Mouse (Mus musculus) urinary bladder, postnatal 4 days (tissue): Measurements from ENCODE around the gene Grm5.

ENCODE experiments used
- DNase-seq, 2 experiments: peaks; one replicate each; pipeline ENCODE4 v3.0.0; 2021 to 2022; ENCODE audit warnings: low spot score in 2 of 2

Gene Grm5

DNA sequence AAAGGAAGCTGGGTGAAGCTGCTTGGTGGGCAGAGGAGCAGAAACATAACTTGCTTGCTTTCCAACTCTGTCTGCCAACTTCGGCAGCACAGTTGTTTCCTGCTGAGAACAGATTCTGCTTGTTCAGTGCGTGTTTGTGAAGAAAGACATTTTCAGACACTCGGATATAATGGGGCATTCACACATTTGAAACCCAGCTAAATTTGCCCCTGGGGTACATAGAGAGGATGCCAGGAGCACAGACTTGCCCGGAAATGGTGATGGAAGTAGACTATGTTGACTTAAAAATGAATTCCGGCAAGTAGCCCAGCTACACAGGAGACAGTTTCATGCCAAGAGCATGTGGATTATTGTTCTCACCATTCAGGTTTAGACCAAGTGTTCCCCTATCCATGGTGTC lies 342.0 kb downstream of the Grm5 start:
- DNase-seq = no peak

DNA sequence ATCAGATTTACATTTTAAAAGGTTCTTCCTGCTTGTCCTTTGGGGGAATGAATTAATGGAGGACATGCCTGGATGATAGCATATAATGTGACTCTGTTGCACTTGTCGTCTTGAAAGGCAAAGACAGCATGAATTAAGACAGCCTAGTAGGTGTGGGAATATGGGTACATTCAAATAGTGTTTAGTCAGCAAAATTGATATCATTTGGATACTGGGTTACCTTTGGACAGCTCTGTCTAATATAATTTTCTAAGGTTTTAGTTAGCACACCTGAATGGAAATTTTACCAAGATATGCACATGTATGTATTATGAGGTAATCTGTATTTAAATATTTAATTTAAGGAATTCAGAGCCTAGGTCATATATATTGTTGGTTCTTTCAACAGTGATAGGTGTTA lies 353.4 kb downstream of the Grm5 start:
- no peak for DNase-seq

DNA sequence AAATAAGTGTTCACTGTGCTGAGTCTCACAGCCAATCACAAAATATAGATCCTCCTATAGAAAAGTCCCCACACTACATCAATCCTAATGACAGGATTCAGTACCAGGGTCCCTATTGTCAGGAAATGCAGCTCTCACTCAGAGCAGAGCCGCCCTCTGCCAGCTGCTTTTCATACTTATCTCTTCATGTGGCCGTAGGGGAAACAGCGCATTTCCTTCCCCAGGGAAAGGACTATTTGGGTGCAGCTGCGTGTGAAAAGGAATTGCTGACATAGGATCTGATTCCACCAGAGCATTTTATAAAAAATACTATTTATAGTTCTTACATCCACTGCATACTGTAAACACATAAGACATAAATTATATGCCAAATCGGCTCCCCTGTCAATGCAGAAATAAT lies 354.3 kb downstream of the Grm5 start:
- DNase-seq = no peak

DNA sequence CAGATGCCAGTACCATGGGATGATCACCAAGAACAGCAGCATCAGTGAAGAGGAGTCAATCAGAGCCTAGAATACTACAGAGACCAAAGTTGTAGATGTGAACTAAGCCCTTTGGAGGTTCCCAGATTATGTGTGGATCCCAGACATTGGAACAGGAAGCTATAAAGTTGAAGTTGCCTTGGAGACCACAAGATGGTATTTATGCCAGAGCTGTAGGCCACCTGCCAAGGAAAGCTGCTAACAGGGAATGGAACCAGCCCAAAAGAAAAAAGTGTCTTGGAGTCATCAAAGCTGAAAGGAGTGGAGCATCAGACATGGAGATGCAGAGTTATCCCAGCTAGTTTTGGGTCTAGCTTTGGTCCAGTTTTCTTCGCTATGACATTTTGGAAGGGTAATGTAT lies 366.2 kb downstream of the Grm5 start:
- no peak for DNase-seq

DNA sequence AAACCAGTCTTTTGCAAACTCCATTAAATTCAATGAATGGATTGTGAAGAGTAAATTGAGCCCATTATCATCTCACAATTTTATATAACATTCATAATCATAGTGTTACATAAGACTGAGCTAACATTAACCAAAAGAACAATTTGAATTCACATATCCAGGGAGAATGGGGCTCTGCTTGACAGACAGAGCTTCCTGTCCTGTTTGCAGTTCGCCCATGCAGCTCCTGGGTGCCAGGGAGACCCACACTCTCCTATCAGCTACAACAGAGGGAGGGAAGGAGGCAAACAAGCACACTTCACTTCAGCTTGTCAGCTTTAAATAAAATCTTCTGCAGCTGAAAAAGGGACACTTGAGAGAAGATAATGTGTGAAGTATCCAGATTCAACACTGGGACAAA lies 389.2 kb downstream of the Grm5 start:
- no peak for DNase-seq

DNA sequence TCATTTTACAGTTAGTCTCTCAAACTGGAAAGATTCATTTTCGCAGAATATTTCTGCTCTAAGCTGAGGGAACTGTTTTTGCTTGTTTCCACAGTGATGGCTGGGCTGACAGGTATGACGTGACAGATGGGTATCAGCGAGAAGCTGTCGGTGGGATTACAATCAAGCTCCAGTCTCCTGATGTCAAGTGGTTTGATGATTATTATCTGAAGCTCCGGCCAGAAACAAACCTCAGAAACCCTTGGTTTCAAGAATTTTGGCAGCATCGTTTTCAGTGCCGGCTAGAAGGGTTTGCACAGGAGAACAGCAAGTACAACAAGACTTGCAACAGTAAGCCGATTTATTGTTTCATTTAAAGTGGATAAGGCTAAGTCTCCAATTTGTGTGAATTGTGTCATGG lies 391.1 kb downstream of the Grm5 start:
- DNase-seq = no peak

DNA sequence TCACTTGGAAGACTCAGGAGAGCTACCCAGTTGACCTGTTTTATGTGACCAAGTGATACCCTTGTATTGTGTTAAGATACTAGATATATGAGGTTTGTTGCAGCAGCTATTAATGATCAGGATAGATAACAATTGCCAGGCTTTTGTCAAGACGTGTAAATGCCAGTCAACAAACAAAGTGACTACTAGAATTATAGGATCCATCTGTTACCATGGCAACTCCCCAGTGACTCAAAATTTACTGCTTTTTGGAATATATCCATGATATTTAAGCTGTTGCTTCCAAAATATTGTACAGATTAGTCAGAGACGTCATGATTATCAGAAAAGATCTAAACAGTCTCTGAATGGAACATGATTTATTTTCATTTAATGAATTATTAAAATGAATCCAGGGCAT lies 399.5 kb downstream of the Grm5 start:
- DNase-seq = no peak

DNA sequence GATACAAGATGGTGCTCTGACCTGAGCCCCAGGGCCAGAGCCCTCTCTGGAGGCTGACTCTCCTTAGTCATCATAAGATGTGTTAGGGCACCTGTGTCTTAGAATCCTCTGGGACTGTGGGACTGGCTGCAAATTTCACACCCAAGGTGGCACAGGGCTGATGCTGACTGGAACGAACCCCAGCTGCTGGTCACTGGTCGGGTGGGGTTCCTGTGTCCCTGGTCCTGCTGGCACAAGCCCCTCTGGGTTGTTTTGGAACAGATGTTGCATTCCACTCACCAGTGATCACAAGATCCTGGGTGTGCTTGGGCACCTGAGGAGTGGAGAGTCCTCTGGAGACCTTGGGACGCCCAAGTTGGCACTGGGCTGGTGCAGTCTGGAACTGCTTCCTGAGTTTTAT lies 430.5 kb downstream of the Grm5 start:
- no peak for DNase-seq

DNA sequence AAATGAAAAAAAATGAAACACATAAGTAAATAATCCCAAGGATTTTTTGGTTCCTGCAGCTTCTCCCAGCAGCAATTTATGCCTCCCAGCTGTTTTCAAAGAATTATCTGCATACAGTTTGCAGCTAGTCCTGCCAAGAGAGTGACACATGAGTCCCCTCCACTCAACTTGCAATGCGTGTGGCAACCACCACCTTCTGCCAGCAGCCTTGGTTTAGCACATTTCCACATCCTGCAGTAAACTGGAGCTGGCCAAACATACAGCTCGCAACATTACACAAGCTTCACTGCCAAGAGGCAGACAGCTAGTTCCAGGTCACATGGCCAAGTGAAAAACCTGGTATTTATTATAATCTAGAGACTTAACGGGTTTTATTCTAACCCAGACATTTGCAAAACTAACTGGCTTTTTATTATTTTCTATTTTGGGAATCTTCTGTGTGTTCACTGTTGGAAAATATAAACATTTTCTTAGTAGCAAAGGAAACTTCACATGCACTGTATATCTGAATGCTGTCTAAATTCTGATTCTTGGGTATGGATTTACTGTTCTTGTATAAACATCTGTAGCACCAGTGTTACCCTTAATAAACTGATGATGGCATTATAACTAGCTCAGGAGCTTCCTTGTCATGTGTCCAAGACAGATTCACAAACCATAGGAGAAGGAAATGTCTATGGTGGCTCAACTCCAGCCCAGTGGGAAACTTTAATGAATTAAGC lies 443.6 kb downstream of the Grm5 start:
- no peak for DNase-seq

DNA sequence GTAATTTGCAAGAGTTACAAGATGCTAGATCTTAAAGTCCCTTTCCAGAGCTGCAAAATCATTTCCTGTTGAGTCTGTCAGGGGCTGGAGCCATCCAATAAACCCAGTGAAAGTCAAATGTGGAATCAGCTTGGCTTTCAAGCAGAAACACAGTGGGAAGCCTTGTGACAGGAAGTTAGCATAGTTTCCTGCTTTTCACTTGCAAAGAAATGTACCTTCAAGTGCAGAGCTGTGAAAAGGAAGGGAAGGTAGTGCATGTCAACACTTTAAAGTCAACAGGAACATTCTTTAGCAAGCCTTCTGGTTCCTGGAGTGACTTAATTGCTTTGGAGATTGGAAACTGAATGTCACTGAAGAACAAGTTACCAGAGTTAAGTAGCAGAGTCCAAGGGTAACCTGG lies 463.4 kb downstream of the Grm5 start:
- DNase-seq = no peak

DNA sequence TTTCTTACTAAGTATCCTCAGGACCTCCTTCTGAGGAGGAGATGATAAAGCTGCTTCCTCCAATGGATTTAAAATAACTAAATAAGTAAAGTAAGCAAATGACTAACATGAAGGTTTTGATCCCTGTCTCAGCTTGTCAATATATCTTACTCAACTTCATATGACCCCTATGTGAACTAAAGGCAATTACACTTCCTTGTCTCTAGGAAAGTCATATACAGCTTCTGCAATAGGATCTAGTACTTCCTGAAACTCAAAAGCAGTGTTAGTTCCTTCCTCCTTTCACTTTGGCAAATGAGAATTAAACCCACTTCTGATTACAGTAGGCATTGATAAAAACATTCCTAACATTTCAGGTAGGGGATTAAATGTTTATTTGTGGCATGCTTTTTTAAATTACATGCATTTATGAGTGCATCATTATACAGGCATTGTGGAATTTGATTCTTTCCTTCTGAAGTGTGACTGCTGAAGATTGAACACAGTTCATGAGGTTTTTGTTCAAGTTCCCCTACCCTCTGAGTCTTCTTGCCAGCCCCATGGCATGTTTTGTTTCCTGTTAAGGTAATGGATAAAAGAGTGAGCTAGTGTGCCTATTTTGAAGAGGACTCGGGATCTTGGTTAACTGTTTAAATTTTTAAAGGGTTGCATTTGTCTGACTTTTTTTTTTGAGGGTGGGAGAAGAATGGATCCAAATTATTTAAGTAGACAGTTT lies 470.4 kb downstream of the Grm5 start:
- DNase-seq = no peak

DNA sequence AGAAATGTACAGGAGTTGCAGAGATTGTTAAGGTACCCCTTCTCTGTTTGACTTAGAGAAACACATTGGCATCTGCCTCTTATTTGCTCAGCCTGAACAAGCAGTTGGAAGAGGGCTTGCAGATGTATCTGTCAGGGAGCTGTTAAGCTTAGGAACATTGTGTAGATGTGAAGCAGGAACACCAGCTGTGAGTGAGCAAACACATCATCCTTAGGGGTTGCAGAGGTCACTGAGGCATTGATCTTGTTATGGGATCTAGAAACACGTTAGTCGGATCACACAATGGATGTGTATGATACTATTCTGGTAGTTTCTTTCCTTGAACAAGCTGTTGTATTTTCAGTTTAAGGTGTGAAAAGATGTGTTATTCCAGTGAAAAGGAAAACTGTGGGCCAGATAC lies 472.5 kb downstream of the Grm5 start:
- DNase-seq = no peak

DNA sequence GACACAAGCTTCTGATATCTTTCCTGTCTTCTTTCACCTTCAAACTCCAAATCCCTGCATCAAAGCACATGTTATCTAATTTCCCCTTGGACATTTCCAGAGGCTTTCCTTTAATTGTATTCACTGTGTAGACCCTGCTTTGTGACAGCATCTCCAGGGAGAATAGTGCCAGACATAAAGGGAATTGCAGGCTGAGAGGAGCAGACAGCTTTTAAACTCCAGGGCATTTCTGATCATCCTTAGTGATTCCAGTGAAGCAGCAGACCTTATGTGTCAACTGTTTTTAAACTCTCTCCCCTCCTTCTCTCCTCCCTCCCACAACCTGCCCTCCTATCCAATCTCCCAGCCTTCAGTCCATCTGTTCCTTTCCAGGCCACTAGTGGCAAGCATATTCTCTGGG lies 507.1 kb downstream of the Grm5 start:
- no peak for DNase-seq

DNA sequence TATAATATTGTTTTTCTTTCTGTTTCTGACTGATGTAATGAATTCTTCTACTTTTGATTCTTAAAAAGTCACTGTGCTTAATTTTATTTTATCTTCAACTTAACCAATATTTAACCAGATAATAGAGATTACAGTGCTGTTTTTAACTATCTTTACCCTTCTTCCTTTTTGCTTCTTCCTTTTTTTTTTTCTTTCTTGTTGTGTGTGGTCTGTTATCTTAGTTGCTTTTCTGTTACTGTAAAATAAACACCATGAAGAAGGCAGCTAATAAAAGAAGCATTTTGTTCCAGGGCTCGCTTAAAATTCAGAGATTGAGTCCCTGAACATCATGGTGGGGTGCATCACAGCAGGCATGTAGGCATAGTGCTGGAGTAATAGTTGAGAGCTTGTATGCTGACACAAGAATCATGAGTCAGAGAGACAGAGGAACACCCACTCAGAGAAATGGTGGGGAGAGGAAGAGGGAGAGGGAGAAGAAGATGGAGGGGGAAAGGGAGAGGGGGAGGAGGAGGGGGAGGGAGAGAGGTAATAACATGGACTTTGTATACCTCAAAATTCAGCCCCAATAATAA lies 512.7 kb downstream of the Grm5 start:
- DNase-seq = no peak

DNA sequence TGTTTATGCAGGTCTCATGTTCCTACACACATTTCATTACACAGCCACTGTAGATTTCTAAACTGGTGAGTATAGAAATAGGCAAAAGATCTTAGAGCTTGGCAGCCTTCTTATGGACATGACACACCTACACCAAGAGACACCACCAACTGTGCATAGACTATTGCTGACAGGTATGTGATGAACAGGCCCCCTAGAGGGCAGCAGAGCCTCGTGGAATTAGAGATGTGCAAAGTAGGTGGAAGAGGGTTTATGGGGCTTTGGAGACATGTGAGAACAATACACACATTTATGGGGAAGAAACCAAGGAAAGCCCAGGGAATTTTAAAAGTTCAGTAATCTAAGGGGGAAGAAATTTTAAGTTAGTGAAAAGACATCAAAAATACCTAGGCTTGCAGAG lies 513.7 kb downstream of the Grm5 start:
- DNase-seq = peak; percentile 42 to 66

DNA sequence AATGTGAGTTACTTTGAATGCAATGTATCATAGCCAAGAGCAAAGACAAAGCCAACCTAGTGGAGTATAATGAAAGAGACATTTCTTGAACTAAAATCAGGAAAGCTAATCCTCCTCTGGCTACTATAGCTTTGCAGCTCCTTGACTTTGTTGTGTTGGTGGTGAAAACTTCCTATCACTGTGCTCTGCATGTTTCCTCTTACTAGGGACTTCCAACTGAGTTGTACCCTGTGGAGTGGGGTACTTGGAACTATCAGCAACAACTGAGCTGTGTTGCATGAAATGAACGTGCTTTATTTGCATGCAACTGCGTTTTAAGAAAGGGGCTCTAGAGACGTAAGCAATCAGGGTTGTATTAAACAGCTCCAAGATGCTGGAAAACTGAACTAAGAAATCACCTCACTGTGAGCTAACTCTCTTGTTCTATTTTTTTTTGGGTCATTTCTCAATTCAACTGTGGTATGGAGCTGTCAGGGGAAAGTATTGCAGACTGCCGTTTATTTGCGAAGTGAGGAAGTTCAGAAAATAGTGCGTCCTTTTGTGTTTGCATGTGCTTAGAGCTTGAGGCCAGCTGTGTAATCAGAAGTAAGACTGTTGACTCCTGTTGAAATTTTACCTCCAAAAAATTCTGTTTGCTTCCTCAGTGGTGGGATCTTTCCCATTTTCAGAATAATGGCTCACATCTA lies 532.9 kb downstream of the Grm5 start:
- DNase-seq = no peak

DNA sequence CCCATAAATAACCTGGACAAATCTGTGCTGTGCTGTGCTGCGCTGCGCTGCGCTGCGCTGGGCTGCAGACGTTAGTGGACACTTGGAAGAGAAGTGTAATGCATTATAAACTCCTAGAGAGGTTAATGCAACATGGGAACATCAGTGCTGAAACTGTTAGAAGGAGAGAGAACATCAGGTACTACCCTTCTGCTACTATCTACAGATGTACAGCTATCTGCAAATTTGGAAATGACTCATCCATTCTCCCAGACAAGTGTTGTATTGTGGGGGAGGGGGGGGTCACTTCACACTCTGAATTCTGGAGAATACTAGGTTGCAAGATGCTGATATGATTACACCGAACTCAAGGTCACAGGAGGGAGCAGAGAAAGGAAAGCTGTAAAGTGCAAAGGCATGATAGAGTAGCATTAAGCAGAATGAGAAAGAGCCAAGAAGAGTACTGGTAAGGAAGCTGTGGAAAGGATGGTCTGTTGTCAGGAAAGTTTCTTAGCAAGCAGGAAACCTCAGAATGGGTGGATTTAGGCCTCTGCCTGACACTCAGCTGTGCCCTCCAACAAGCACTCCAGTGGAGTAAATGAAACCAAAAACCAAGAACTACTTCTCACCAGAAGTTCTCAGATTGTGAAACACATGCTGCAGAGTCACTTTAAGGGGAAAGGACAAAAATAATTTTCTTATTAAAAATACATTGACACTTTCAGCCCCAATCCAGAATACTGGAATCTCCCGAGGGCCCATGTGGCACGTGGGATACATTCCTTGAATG lies 544.3 kb downstream of the Grm5 start:
- no peak for DNase-seq

DNA sequence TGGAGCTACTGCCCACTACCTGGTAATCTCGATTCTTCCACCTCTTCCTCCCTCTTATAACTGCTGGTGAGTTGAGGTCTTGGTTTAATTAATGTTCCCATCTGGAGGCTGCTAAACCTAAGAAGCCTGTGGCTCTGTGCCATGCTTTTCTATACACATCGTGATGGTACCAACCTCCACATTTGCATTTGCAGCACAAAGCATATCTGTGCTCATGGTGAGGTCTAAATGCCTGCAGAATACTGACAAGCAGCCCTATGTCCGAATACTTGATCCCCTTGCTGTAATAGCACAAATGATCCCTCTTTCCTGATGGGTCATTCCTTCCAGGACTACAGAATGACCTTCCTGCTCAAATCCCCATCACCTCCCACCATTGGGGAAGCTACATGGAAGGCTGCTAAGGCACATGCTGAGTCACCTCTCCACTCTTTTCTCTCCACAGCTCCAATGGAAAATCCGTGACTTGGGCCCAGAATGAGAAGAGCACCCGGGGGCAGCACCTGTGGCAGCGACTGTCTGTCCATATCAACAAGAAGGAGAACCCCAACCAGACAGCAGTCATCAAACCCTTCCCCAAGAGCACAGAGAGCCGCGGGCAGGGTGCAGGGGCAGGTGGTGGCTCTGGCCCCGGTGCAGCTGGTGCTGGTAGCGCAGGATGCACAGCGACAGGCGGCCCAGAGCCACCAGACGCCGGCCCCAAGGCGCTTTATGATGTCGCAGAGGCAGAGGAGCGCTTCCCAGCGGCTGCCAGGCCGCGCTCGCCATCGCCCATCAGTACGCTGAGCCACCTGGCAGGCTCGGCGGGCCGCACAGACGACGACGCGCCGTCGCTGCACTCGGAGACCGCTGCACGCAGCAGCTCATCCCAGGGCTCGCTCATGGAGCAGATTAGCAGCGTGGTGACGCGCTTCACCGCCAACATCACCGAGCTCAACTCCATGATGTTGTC lies 545.8 kb downstream of the Grm5 start:
- DNase-seq = peak in 1 of 2 experiments; percentile 17

DNA sequence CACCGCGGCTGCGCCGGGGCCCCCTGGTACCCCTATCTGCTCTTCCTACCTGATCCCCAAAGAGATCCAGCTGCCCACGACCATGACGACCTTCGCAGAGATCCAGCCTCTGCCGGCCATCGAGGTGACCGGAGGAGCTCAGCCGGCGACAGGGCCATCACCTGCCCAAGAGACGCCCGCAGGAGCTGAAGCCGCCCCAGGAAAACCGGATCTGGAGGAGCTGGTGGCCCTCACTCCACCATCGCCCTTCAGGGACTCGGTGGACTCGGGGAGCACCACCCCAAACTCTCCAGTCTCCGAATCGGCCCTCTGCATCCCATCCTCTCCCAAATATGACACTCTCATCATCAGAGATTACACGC lies 546.5 kb downstream of the Grm5 start:
- no peak for DNase-seq

DNA sequence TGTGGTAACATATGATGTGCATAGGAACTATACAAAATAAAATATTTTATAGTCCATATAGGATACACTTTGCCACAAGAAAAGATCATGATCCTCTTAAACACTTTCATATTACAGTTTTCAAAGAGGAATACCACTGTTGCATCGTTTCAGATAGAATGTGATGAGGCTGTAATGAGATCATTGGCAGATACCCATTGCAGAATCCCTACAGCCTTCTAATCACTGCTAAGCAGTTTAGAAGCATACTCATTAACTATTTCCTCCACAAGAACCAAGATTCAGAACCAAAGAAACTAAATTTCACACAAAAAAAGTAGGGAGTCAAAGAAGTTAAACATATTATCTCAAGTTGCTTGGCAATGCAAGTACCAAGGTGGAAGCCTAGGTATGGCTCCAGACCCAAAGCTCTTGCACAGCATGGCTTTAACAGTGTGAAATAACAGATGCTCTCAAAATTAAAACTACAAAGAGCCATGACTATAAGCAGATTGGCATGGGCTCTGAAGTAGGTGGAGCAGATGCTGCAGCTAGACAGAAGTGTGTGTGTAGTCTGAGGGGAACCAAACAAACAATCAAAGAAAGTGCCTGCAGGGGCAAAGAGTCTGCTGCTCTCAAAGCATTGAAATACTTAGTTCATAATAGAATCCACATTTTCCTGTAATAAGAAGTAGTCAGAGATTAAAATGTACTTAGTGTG lies 575.7 kb downstream of the Grm5 start:
- DNase-seq = no peak
